Mouse (Mus musculus) limb, embryonic 13.5 days (tissue): ENCODE measurements at regions not wholly inside any gene's neighbourhood (a gene's known extent, or its start where the extent isn't known, plus 50 kb on each side); places are given as distances from the start of the nearest gene placed in this dataset.

Experiments used
- ATAC-seq: fragments of 200-750 bp; cut with Nextera tagmentation; 2 replicates; pipeline ENCODE4 v1.8.0; 2017; ENCODE audit warnings: low read depth, moderate number of reproducible peaks, moderate TSS enrichment; ENCODE audit not compliant: low FRiP score
- H3K27ac ChIP-seq: fragments of 300-500 bp; sonication (generic); 2 replicates; pipeline ENCODE4 v1.5.1; 2015; ENCODE audit warnings: inconsistent platforms, mild to moderate bottlenecking, moderate library complexity
- H3K27me3 ChIP-seq: fragments of 300-500 bp; sonication (generic); 2 replicates; pipeline ENCODE4 v1.6.1; 2015; ENCODE audit warnings: mild to moderate bottlenecking, inconsistent platforms
- H3K36me3 ChIP-seq: fragments of 300-500 bp; sonication (generic); 2 replicates; pipeline ENCODE4 v1.6.1; 2015; ENCODE audit warnings: inconsistent platforms, mild to moderate bottlenecking, moderate library complexity
- H3K4me1 ChIP-seq: fragments of 300-500 bp; sonication (generic); 2 replicates; pipeline ENCODE4 v1.6.1; 2015; ENCODE audit warnings: inconsistent platforms
- H3K4me2 ChIP-seq: fragments of 300-500 bp; sonication (generic); replicated peaks from 2 replicates; pipeline ENCODE4 v1.6.1; 2015; ENCODE audit warnings: inconsistent platforms, mild to moderate bottlenecking, moderate library complexity
- H3K4me3 ChIP-seq: fragments of 300-500 bp; sonication (generic); 2 replicates; pipeline ENCODE4 v1.5.1; 2015; ENCODE audit warnings: moderate library complexity, mild to moderate bottlenecking, inconsistent platforms
- H3K9ac ChIP-seq: fragments of 300-500 bp; sonication (generic); 2 replicates; pipeline ENCODE4 v1.6.1; 2015; ENCODE audit warnings: mild to moderate bottlenecking, inconsistent platforms
- H3K9me3 ChIP-seq: fragments of 300-500 bp; sonication (generic); 2 replicates; pipeline ENCODE4 v1.6.1; 2016; ENCODE audit warnings: inconsistent platforms
- WGBS: fragments of 180-500 bp; shearing (Covaris S2); methylation state at CpG from one replicate; pipeline ENCODE4 v1.1.7; 2015; 5-methylcytosine and 5-hydroxymethylcytosine counted together

GRCm38 (mm10) chr1:143911230-143911629 is 92.7 kb downstream of the Rgs2 start:
- 69% methylated on average over 3 of the region's 3 CpGs for WGBS
- Histone ChIP-seq H3K4me1 (no peaks in the 10 kb centered on the region), H3K27me3 (no peaks in the 10 kb centered on the region), H3K9me3 (no peaks in the 10 kb centered on the region), H3K4me2 (no peak overlapping the region), H3K27ac (no peak overlapping the region), H3K4me3 (no peak overlapping the region), H3K36me3 (no peaks in the 10 kb centered on the region), H3K9ac (no peak overlapping the region)
- no peak for ATAC-seq

- no peaks in the 10 kb centered on the region for H3K9me3 ChIP-seq
- no peak overlapping the region for H3K4me2 ChIP-seq
- H3K9ac ChIP-seq = no peak overlapping the region
- ATAC-seq = no peak
- no peak overlapping the region for H3K4me3 ChIP-seq
- H3K4me1 ChIP-seq = no peaks in the 10 kb centered on the region
- H3K27me3 ChIP-seq = no peaks in the 10 kb centered on the region
- H3K27ac ChIP-seq = no peak overlapping the region
- H3K36me3 ChIP-seq = no peaks in the 10 kb centered on the region
Observed at GRCm38 (mm10) chr1:143910530-143910929, 93.4 kb downstream of the Rgs2 start.

DNA sequence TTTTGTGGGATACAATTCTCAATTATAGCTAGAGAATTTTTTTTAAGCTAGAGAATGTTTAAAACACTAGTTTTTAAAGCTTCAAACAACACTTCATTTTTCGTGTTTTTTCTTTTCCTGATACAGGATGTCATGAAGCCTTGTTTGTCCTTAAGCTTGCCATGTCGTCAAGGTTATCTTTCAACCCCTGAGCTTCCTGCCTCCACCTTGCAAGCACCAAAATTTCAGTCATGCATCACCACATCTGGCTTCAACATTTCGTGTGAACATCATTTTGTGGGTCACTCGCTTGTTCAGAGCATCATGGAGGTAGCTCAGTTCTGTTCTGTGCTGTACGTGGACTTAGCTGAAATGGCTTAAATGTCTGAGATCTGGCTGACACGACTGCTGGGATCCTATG is 96.6 kb downstream of the Rgs2 start:
- Histone ChIP-seq H3K27me3 (no peaks in the 10 kb centered on the region), H3K4me3 (no peak overlapping the region), H3K27ac (no peak overlapping the region), H3K4me2 (no peak overlapping the region), H3K4me1 (no peaks in the 10 kb centered on the region), H3K36me3 (no peaks in the 10 kb centered on the region), H3K9ac (no peak overlapping the region), H3K9me3 (no peaks in the 10 kb centered on the region)
- 68% methylated on average over 6 of the region's 6 CpGs for WGBS
- ATAC-seq = no peak

DNA sequence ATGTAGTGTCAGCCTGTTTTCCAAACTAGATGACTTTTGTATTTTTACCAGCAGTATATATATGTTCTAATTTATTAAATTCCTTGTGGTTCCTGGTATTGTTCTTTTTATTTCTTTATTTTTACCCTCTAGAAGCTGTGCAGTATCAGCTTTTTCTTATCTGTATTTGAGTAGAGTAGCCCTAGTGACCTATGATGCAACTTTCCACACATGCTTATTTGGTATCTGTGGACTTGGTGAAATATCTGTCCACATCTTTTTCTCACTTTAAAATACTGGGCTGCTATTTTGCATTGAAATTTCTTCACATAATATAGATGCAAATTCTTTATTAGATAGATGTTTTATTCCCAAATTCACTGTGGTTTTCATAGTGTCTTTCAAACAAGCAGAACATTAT is 97.1 kb downstream of the Rgs2 start:
- no peak for ATAC-seq
- Histone ChIP-seq H3K4me2 (no peak overlapping the region), H3K4me1 (no peaks in the 10 kb centered on the region), H3K27me3 (no peaks in the 10 kb centered on the region), H3K36me3 (no peaks in the 10 kb centered on the region), H3K9ac (no peak overlapping the region), H3K9me3 (no peaks in the 10 kb centered on the region), H3K27ac (no peak overlapping the region), H3K4me3 (no peak overlapping the region)

- Histone ChIP-seq H3K4me3 (no peak overlapping the region), H3K36me3 (no peaks in the 10 kb centered on the region), H3K9ac (no peak overlapping the region), H3K4me1 (no peaks in the 10 kb centered on the region), H3K27ac (no peak overlapping the region), H3K4me2 (no peak overlapping the region), H3K27me3 (no peaks in the 10 kb centered on the region), H3K9me3 (no peaks in the 10 kb centered on the region)
- 84% methylated on average over 3 of the region's 3 CpGs for WGBS
- peak; percentile 85 for ATAC-seq
Observed at GRCm38 (mm10) chr1:143903985-143904384, 100.0 kb downstream of the Rgs2 start.

DNA sequence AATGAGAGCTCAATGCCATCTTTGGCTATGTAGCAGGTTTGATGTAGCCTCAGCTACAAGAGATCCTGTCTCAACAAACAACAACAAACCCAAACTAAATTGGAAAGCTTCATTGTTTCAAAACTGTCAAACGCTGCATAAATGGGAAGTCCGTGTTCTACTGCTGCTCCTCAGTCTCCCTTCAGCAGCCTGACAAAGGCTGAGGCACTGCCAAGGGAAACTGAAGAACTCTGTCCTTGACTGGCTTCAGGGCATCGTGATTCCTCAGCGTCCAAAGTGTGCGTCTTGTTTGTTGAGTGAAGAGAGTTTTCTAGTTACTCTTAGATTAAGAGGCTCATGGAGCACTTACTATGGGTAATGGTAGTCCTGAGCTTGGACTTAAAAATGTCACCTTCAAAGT is 100.7 kb downstream of the Rgs2 start:
- Histone ChIP-seq H3K4me1 (no peaks in the 10 kb centered on the region), H3K36me3 (no peaks in the 10 kb centered on the region), H3K9me3 (no peaks in the 10 kb centered on the region), H3K27me3 (no peaks in the 10 kb centered on the region), H3K27ac (no peak overlapping the region), H3K9ac (no peak overlapping the region), H3K4me3 (no peak overlapping the region), H3K4me2 (no peak overlapping the region)
- no peak for ATAC-seq
- 83% methylated on average over 5 of the region's 5 CpGs for WGBS

GRCm38 (mm10) chr1:143901127-143901920 is 102.6 kb downstream of the Rgs2 start:
- no peaks in the 10 kb centered on the region for H3K36me3 ChIP-seq
- no peaks in the 10 kb centered on the region for H3K9me3 ChIP-seq
- no peak for ATAC-seq
- no peaks in the 10 kb centered on the region for H3K27me3 ChIP-seq
- 82% methylated on average over 6 of the region's 6 CpGs for WGBS
- no peak overlapping the region for H3K9ac ChIP-seq
- no peak overlapping the region for H3K4me2 ChIP-seq
- H3K27ac ChIP-seq = no peak overlapping the region
- no peak overlapping the region for H3K4me3 ChIP-seq
- no peaks in the 10 kb centered on the region for H3K4me1 ChIP-seq

DNA sequence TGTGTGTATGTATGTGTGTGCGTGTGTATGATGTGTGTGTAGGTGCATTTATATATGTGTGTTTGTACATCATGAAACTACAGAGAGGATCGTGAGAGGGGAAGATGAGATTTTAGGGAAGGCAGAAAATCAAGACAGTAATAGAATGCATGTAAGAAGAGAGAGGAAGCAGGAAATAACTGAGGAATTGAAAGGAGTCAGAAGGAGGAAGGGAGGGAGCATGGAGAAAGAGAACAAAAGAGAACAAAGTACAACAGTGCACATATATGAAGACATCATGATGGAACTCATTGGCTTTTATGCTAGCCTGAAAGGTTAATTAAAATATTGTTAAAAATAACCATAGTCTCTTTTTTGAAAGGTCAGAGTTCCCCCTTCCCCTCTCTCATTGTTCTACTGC is 111.4 kb downstream of the Uchl5 start:
- Histone ChIP-seq H3K9ac (no peak overlapping the region), H3K27me3 (no peaks in the 10 kb centered on the region), H3K27ac (no peak overlapping the region), H3K4me3 (no peak overlapping the region), H3K9me3 (no peaks in the 10 kb centered on the region), H3K4me1 (no peaks in the 10 kb centered on the region), H3K36me3 (no peaks in the 10 kb centered on the region), H3K4me2 (no peak overlapping the region)
- no peak for ATAC-seq
- 84% methylated on average over 2 of the region's 2 CpGs for WGBS

GRCm38 (mm10) chr1:143888065-143888464 is 111.0 kb downstream of the Uchl5 start:
- Histone ChIP-seq H3K9me3 (no peaks in the 10 kb centered on the region), H3K9ac (no peak overlapping the region), H3K27me3 (no peaks in the 10 kb centered on the region), H3K36me3 (no peaks in the 10 kb centered on the region), H3K4me2 (no peak overlapping the region), H3K27ac (no peak overlapping the region), H3K4me1 (no peaks in the 10 kb centered on the region), H3K4me3 (no peak overlapping the region)
- 82% methylated on average over 5 of the region's 5 CpGs for WGBS
- no peak for ATAC-seq

- no peak overlapping the region for H3K4me3 ChIP-seq
- H3K4me1 ChIP-seq = no peaks in the 10 kb centered on the region; the same call in 1 of the 2 replicates
- no peak overlapping the region for H3K9ac ChIP-seq
- H3K36me3 ChIP-seq = no peaks in the 10 kb centered on the region
- WGBS = 69% methylated on average over 1 of the region's 1 CpGs
- H3K4me2 ChIP-seq = no peak overlapping the region
- no peak for ATAC-seq
- no peaks in the 10 kb centered on the region for H3K9me3 ChIP-seq
- H3K27ac ChIP-seq = no peak overlapping the region
- no peaks in the 10 kb centered on the region for H3K27me3 ChIP-seq
Observed at GRCm38 (mm10) chr1:143886014-143886413, 108.9 kb downstream of the Uchl5 start.

- no peaks in the 10 kb centered on the region for H3K27me3 ChIP-seq
- no peak for ATAC-seq
- H3K4me2 ChIP-seq = no peak overlapping the region
- H3K9ac ChIP-seq = no peak overlapping the region
- no peak overlapping the region for H3K4me3 ChIP-seq
- H3K9me3 ChIP-seq = no peaks in the 10 kb centered on the region
- no peak overlapping the region for H3K27ac ChIP-seq
- 71% methylated on average over 6 of the region's 6 CpGs for WGBS
- H3K36me3 ChIP-seq = no peaks in the 10 kb centered on the region
- H3K4me1 ChIP-seq = no peaks in the 10 kb centered on the region; the same call in 1 of the 2 replicates
Observed at GRCm38 (mm10) chr1:143881192-143881591, 104.1 kb downstream of the Uchl5 start.

DNA sequence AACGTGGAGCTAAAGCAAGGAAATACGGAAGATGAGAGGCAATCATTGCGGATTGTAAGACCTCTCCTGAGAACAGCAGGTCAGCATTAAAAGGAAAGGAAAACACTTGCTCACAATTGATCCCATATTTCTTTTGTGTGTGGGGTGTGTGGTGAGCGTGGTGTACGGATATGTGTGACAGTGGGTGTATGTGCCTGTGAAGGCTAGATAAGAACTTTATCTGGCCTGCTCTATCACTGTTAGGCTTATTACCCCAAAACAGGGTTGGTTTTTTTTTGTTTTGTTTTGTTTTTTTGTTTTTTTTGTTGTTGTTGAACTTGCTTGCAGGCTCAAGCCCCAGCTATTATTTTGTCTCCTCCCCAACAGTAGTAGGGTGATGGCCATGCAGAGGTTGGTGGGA is 102.5 kb downstream of the Uchl5 start:
- H3K9ac ChIP-seq = no peak overlapping the region
- H3K27me3 ChIP-seq = no peaks in the 10 kb centered on the region
- ATAC-seq = no peak
- no peaks in the 10 kb centered on the region for H3K36me3 ChIP-seq
- H3K4me2 ChIP-seq = no peak overlapping the region
- no peak overlapping the region for H3K4me3 ChIP-seq
- WGBS = 76% methylated on average over 5 of the region's 5 CpGs
- no peaks in the 10 kb centered on the region; the same call in 1 of the 2 replicates for H3K4me1 ChIP-seq
- no peaks in the 10 kb centered on the region for H3K9me3 ChIP-seq
- H3K27ac ChIP-seq = no peak overlapping the region

DNA sequence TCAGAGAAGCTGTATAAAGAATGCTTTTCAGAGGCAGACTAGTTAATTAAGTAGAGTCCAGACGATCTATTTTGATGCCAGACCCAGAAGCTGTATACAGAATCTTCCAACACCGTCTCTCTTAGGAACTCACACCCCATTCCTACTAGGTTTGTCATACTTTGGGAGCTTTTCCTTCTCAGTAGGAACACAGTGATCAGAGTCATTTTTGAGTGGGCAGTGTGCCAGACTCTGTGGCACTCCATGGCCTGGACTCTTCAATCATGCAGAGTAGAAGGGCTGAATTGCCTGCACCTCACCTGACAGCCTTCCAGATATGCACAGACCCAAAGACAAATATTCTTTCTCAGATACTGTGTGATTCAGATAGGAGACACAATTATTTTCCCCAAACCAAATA is 101.2 kb downstream of the Uchl5 start:
- H3K4me1 ChIP-seq = no peaks in the 10 kb centered on the region; the same call in 1 of the 2 replicates
- H3K36me3 ChIP-seq = no peaks in the 10 kb centered on the region
- 64% methylated on average over 2 of the region's 2 CpGs for WGBS
- H3K4me3 ChIP-seq = no peak overlapping the region
- no peaks in the 10 kb centered on the region for H3K9me3 ChIP-seq
- no peak overlapping the region for H3K4me2 ChIP-seq
- H3K27ac ChIP-seq = no peak overlapping the region
- no peak for ATAC-seq
- H3K27me3 ChIP-seq = no peaks in the 10 kb centered on the region
- no peak overlapping the region for H3K9ac ChIP-seq
